Mouse (Mus musculus): Measurements from ENCODE around the gene Fam83f.

- TF ChIP-seq POLR2A (IDR thresholded peaks at IDR 0.05; ENCODE audit: control insufficient read depth, extremely low read depth, insufficient read depth, low read length, poor library complexity) (no peak), CTCF (IDR thresholded peaks at IDR 0.05; ENCODE audit: borderline replicate concordance, control insufficient read depth, extremely low read depth, insufficient read depth, low read length, poor library complexity) (no peak)
Measured at GRCm38 (mm10) chr15:80630711-80631110, 40.9 kb upstream of the Fam83f start.
